Mouse (Mus musculus) myocyte (in vitro differentiated cells): ENCODE measurements at regions not wholly inside any gene's neighbourhood (a gene's known extent, or its start where the extent isn't known, plus 50 kb on each side); places are given as distances from the start of the nearest gene placed in this dataset.

ENCODE experiments used
- CEBPB ChIP-seq: IDR thresholded peaks from 2 replicates; pipeline ENCODE4 v1.6.1; 2011; ENCODE audit warnings: mild to moderate bottlenecking, moderate library complexity; ENCODE audit not compliant: poor library complexity, insufficient read depth, severe bottlenecking
- E2F4 ChIP-seq: IDR thresholded peaks from one replicate; pipeline ENCODE4 v1.6.1; 2011; ENCODE audit warnings: mild to moderate bottlenecking, control low read depth, moderate library complexity; ENCODE audit not compliant: insufficient read depth
- MYOD1 ChIP-seq, 3 experiments: IDR thresholded peaks; one replicate each; pipeline ENCODE4 v1.6.1; 2011; ENCODE audit warnings: control low read depth in 2 of 3, low read depth in 2 of 3, mild to moderate bottlenecking in 2 of 3, moderate library complexity in 1 of 3; ENCODE audit not compliant: insufficient read length in 2 of 3, control insufficient read depth in 1 of 3
- MYOG ChIP-seq, 3 experiments: IDR thresholded peaks; one replicate each; pipeline ENCODE4 v1.6.1; 2011; ENCODE audit warnings: control low read depth in 2 of 3, low read depth in 2 of 3, mild to moderate bottlenecking in 2 of 3; ENCODE audit not compliant: insufficient read length in 2 of 3, control insufficient read depth in 1 of 3, insufficient read depth in 1 of 3
- POLR2A ChIP-seq: IDR thresholded peaks from one replicate; pipeline ENCODE4 v1.6.1; 2011; ENCODE audit warnings: low read depth, mild to moderate bottlenecking, control low read depth, moderate library complexity; ENCODE audit not compliant: insufficient read length
- TCF12 ChIP-seq: IDR thresholded peaks from one replicate; pipeline ENCODE4 v1.6.1; 2011; ENCODE audit warnings: mild to moderate bottlenecking, control low read depth; ENCODE audit not compliant: poor library complexity, insufficient read depth, severe bottlenecking
- USF1 ChIP-seq: IDR thresholded peaks from one replicate; pipeline ENCODE4 v1.6.1; 2011; ENCODE audit warnings: low read depth, mild to moderate bottlenecking, control low read depth, moderate library complexity

GRCm38 (mm10) chr11:110870133-110870532, 97.7 kb upstream of the Kcnj16 start:
- TF ChIP-seq CEBPB, result no peak
- TF ChIP-seq USF1, result no peak
- no peak for TF ChIP-seq POLR2A
- TF ChIP-seq E2F4, result no peak
- TF ChIP-seq MYOD1 (IDR thresholded peaks at IDR 0.05; ENCODE audit: control insufficient read depth in 1 of 3, insufficient read length in 2 of 3, low read depth in 2 of 3), result no peak
- TF ChIP-seq MYOG (IDR thresholded peaks at IDR 0.05; ENCODE audit: control insufficient read depth in 1 of 3, insufficient read depth in 1 of 3, insufficient read length in 2 of 3, low read depth in 2 of 3), result no peak
- no peak for TF ChIP-seq TCF12
